Mouse (Mus musculus): ENCODE results near the gene Mypn.

DNA sequence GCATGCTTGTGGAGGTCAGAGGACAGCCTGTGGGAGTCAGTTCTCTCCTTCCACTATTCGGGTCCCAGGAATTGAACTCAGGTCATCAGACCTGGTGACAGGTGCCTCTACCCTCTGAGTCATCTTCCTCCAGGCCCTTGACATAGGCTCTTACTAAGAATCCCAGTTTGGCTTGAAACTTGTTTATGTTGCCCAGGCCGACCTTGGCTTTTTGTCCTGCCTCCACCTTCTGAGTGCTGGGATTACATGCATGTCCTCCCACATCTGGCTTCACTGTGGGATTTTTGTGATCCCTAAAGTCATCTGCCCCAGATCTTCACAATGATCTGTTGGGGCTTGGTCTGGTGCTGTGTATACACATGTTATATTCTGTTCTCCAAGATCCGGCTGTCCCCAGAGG lies 31.7 kb downstream of the Mypn start:
- TF ChIP-seq CTCF (IDR thresholded peaks at IDR 0.05; ENCODE audit: low read depth) (no peak), EP300 (optimal IDR thresholded peaks at IDR 0.05) (no peak)
